ENCODE assay signal across 7 mouse cellular contexts in the genomic region with DNA sequence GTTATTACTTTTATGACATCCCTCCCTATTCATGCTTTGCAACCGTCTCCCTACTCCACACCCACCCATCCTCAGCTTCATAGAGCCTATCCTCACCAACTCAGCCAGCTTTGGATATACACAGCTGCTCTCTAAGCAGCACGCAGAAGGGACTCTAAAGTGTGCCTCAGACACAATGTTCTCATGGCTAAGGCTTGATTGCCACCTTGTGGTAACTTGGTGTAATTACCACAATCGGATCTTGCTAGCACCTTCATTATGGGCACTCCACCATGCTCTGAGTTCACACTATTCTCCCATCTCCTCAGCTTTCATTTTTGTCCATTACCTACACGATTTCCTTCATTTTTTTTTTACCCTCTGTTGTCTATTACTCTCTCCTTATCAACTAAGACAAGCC. TPM values are rescaled to one million over a fixed set of nuclear protein-coding genes. Genes with fewer than 3 reads are reported as not detected.
DNase-seq lines count a peak whose midpoint lies in the region; ATAC-seq and TF ChIP-seq lines count a peak whose summit lies in the region.

No protein-coding gene starts in this region.

- ATAC-seq in Patski, result peak; percentile 83
- peak; percentile 94 for ATAC-seq in forebrain, embryonic 14.5 days
- ATAC-seq in hindbrain, postnatal 0 days, result peak; percentile 94

- peak; percentile 76 for DNase-seq in Patski (ENCODE audit: low read depth, low spot score)
- peak; percentile 36 for DNase-seq in c-Kit-positive CD71-positive TER-119-positive erythroid progenitor cells, embryonic 14.5 days (ENCODE audit: low spot score)
- DNase-seq in forebrain, embryonic 14.5 days (ENCODE audit: low spot score), result peak; percentile 93
- peak; percentile 92 for DNase-seq in hindbrain, postnatal 0 days (ENCODE audit: low spot score)
- peak; percentile 8 to 23 for DNase-seq in layer of hippocampus, postnatal 36 days
- peak; percentile 73 for DNase-seq in lung, postnatal 25 days (ENCODE audit: low spot score)
- peak; percentile 21 for DNase-seq in right cerebral cortex, postnatal 14 days

- H3K36me3 ChIP-seq in forebrain, embryonic 14.5 days (ENCODE audit: control insufficient read depth, insufficient read depth, low read length), result no peaks in the 10 kb centered on the region
- H3K36me3 ChIP-seq in hindbrain, postnatal 0 days (ENCODE audit: insufficient read depth, low read length), result no peaks in the 10 kb centered on the region

- no peak overlapping the region for H3K27ac ChIP-seq in forebrain, embryonic 14.5 days (ENCODE audit: low read depth, low read length)
- H3K27ac ChIP-seq in hindbrain, postnatal 0 days, result no peak overlapping the region

- WGBS in forebrain, embryonic 14.5 days, result under 1% methylated on average over 4 of the region's 4 CpGs
- 3% methylated on average over 4 of the region's 4 CpGs for whole genome bisulfite sequencing in hindbrain, postnatal 0 days

- no peaks in the 10 kb centered on the region for H3K27me3 ChIP-seq in Patski
- no peaks in the 10 kb centered on the region for H3K27me3 ChIP-seq in forebrain, embryonic 14.5 days (replicated peaks; ENCODE audit: control insufficient read depth, insufficient read depth, low read length)
- H3K27me3 ChIP-seq in hindbrain, postnatal 0 days (ENCODE audit: insufficient read depth, low read length), result no peaks in the 10 kb centered on the region

- CTCF ChIA-PET in Patski (lab: Charles Lee), result interaction anchor here (0.7 to 11.9 kb wide), 29 partner anchors 8 to 381 kb away, joined by 3 to 225 read pairs (median 5); partner anchors contain the start of genes S100a10 and S100a11

- H3K4me2 ChIP-seq in forebrain, embryonic 14.5 days (ENCODE audit: low read length), result no peak overlapping the region
- no peak overlapping the region for H3K4me2 ChIP-seq in hindbrain, postnatal 0 days (ENCODE audit: low read depth, low read length)

- no peak overlapping the region for H3K4me3 ChIP-seq in forebrain, embryonic 14.5 days (ENCODE audit: low read depth, low read length)
- H3K4me3 ChIP-seq in hindbrain, postnatal 0 days (ENCODE audit: low read length), result no peak overlapping the region

- H3K9me3 ChIP-seq in forebrain, embryonic 14.5 days (replicated peaks; ENCODE audit: control insufficient read depth, low read length), result no peaks in the 10 kb centered on the region
- H3K9me3 ChIP-seq in hindbrain, postnatal 0 days (ENCODE audit: low read length), result no peaks in the 10 kb centered on the region

- POLR2A ChIA-PET in Patski (lab: Charles Lee), result interaction anchor here (1.1 kb wide), 1 partner anchor 128 kb away, joined by 3 read pairs; no protein-coding TSS in a partner anchor

- peak; percentile 95 for TF ChIP-seq CTCF in Patski (IDR thresholded peaks at IDR 0.05)
- TF ChIP-seq CTCF in hindbrain, postnatal 0 days (IDR thresholded peaks at IDR 0.05; ENCODE audit: low read depth), result peak; percentile 96

- H3K9ac ChIP-seq in forebrain, embryonic 14.5 days (ENCODE audit: low read length), result no peak overlapping the region
- no peak overlapping the region for H3K9ac ChIP-seq in hindbrain, postnatal 0 days (replicated peaks; ENCODE audit: low read length)

- in situ Hi-C loops in Patski (cut with MboI; ENCODE audit: low pct_unique_long_range_greater_than_20kb), result loop anchor here (5.0 kb wide), 3 partner anchors 87 to 382 kb away; no protein-coding TSS in a partner anchor

- no peaks in the 10 kb centered on the region for H3K4me1 ChIP-seq in forebrain, embryonic 14.5 days (ENCODE audit: control insufficient read depth, insufficient read depth, low read length)
- H3K4me1 ChIP-seq in hindbrain, postnatal 0 days (ENCODE audit: insufficient read depth, low read length), result no peaks in the 10 kb centered on the region

RNA-seq across cellular contexts. Expression of gene Tchhl1, which starts 25.4 kb away (rescaled TPM):
- 0.03 TPM for polyA plus RNA-seq in Patski (2021)
- not detected in 2 replicates for polyA plus RNA-seq in forebrain, embryonic 14.5 days (2014; fragmentation: Nextera tagmentation; extraction: Ambion mirVana)
- not detected in 2 replicates for total RNA-seq in hindbrain, postnatal 0 days (2014; rRNA removed)
- polyA plus RNA-seq in hindbrain, postnatal 0 days (2015; fragmentation: Nextera tagmentation; extraction: Ambion mirVana), result not detected in 2 replicates
- not detected for total RNA-seq in layer of hippocampus, postnatal 36 days (2021)

RNA-seq across cellular contexts. Expression of gene S100a11, which starts 26.3 kb away (rescaled TPM):
- polyA plus RNA-seq in Patski (2021), result 3,178 TPM
- polyA plus RNA-seq in forebrain, embryonic 14.5 days (2014; fragmentation: Nextera tagmentation; extraction: Ambion mirVana), result 140 and 148 TPM in 2 replicates
- 9.7 and 16.4 TPM in 2 replicates for total RNA-seq in hindbrain, postnatal 0 days (2014; rRNA removed)
- polyA plus RNA-seq in hindbrain, postnatal 0 days (2015; fragmentation: Nextera tagmentation; extraction: Ambion mirVana), result 234 and 235 TPM in 2 replicates
- total RNA-seq in layer of hippocampus, postnatal 36 days (2021), result 1 to 10 TPM; 3.8 to 8.2 TPM

RNA-seq across cellular contexts. Expression of gene Tchh, which starts 51.9 kb away (rescaled TPM):
- polyA plus RNA-seq in Patski (2021), result 3.6 TPM
- 0.32 and 0.52 TPM in 2 replicates for polyA plus RNA-seq in forebrain, embryonic 14.5 days (2014; fragmentation: Nextera tagmentation; extraction: Ambion mirVana)
- total RNA-seq in hindbrain, postnatal 0 days (2014; rRNA removed), result 0.11 and 0.21 TPM in 2 replicates
- polyA plus RNA-seq in hindbrain, postnatal 0 days (2015; fragmentation: Nextera tagmentation; extraction: Ambion mirVana), result 2.0 and 2.5 TPM in 2 replicates
- 1 to 10 TPM in 1 of 2 experiments, under 1 TPM in 1; 0.91 to 1.1 TPM for total RNA-seq in layer of hippocampus, postnatal 36 days (2021)

Comparison
In these comparisons a context has a peak if more than half of its experiments do, and no peak if none do; other contexts are left out.
1. DNase-seq: peak in every context shown above with its lines; median percentile 93 in forebrain, embryonic 14.5 days; 92 in hindbrain, postnatal 0 days; 76 in Patski; 73 in lung, postnatal 25 days; 36 in c-Kit-positive CD71-positive TER-119-positive erythroid progenitor cells, embryonic 14.5 days; 21 in right cerebral cortex, postnatal 14 days; 16 in layer of hippocampus, postnatal 36 days.
2. RNA of gene S100a11, which starts 26.3 kb away (polyA plus RNA-seq): 3,178 TPM in Patski (single experiment); 234 to 235 TPM in hindbrain, postnatal 0 days and 140 to 148 TPM in forebrain, embryonic 14.5 days; every median in the first group is over 10 times any median in the second.
3. Peak in every context shown above with its lines, with median percentiles within 50 percentile points of each other: ATAC-seq.